Mouse (Mus musculus): ENCODE measurements around the gene Nos1ap.

GRCm38 (mm10) chr1:170419961-170420360 lies 169.7 kb downstream of the Nos1ap start:
- TF ChIP-seq CTCF (IDR thresholded peaks at IDR 0.05; ENCODE audit: low read depth) = no peak
- TF ChIP-seq EP300 (optimal IDR thresholded peaks at IDR 0.05) = no peak
